Mouse (Mus musculus) CH12.LX (cell line): ENCODE data around the gene Dgkd. TPM values are rescaled to one million over a fixed set of nuclear protein-coding genes. Genes with fewer than 3 reads are reported as not detected.

Experiments
- DNase-seq: peaks from one replicate; pipeline ENCODE4 v3.0.0-alpha.2; 2013; ENCODE audit errors: extremely low read depth
- H3K27ac ChIP-seq: 2 replicates; pipeline ENCODE4 v1.5.1; 2012; ENCODE audit warnings: low read depth, mild to moderate bottlenecking, control low read depth, moderate library complexity; ENCODE audit not compliant: insufficient read depth
- H3K27me3 ChIP-seq: replicated peaks from 2 replicates; pipeline ENCODE3; 2012; ENCODE audit warnings: inconsistent platforms
- H3K36me3 ChIP-seq, 2 experiments: replicated peaks in 1 of 2; 2 replicates each; pipeline versions ENCODE3 to v1.6.1; 2012; ENCODE audit warnings: inconsistent platforms in 1 of 2, low read length in 1 of 2, mild to moderate bottlenecking in 1 of 2, mixed read lengths in 1 of 2, moderate library complexity in 1 of 2; ENCODE audit not compliant: control insufficient read depth in 1 of 2, insufficient read depth in 1 of 2
- H3K4me1 ChIP-seq, 2 experiments: 2 replicates each; pipeline ENCODE4 v1.6.1; 2012; ENCODE audit warnings: inconsistent platforms in 1 of 2, moderate library complexity in 1 of 2; ENCODE audit not compliant: insufficient read depth in 2 of 2, control insufficient read depth in 1 of 2
- H3K4me2 ChIP-seq: 2 replicates; pipeline ENCODE4 v1.6.1; 2012; ENCODE audit warnings: low read depth, mild to moderate bottlenecking, control low read depth; ENCODE audit not compliant: poor library complexity, insufficient read depth, severe bottlenecking
- H3K4me3 ChIP-seq, 3 experiments: fragments of 150-350 bp in 1 of 3; sonication (generic) in 1 of 3; replicated peaks in 1 of 3; 2 replicates each; pipeline versions ENCODE3 to v1.5.1; 2011 to 2012; ENCODE audit warnings: low read depth in 2 of 3, low read length in 2 of 3, mild to moderate bottlenecking in 2 of 3, moderate library complexity in 2 of 3, control low read depth in 1 of 3, improper control_type of control experiment in 1 of 3, inconsistent platforms in 1 of 3, mixed read lengths in 1 of 3; ENCODE audit not compliant: poor library complexity in 1 of 3
- H3K79me2 ChIP-seq: replicated peaks from 2 replicates; pipeline ENCODE4 v1.6.1; 2012; ENCODE audit warnings: mild to moderate bottlenecking, moderate library complexity; ENCODE audit not compliant: control insufficient read depth, poor library complexity, insufficient read depth, severe bottlenecking; ENCODE audit errors: extremely low read depth
- H3K9ac ChIP-seq: 2 replicates; pipeline ENCODE4 v1.6.1; 2012; ENCODE audit warnings: low read depth, mild to moderate bottlenecking, control low read depth, moderate library complexity; ENCODE audit not compliant: insufficient read depth
- H3K9me3 ChIP-seq: replicated peaks from 2 replicates; pipeline ENCODE3; 2012; ENCODE audit warnings: low read length, inconsistent platforms, mixed read lengths
- BHLHE40 ChIP-seq: IDR thresholded peaks from 2 replicates; pipeline ENCODE4 v1.6.1; 2011; ENCODE audit warnings: mild to moderate bottlenecking, low read depth, low read length, improper control_type of control experiment
- CHD1 ChIP-seq: IDR thresholded peaks from 2 replicates; pipeline ENCODE4 v1.6.1; 2012; ENCODE audit warnings: low read depth, low read length, improper control_type of control experiment, inconsistent platforms
- CHD2 ChIP-seq: IDR thresholded peaks from 2 replicates; pipeline ENCODE4 v1.6.1; 2011; ENCODE audit warnings: low read length, improper control_type of control experiment
- CTCF ChIP-seq, 2 experiments: IDR thresholded peaks in 1 of 2; conservative IDR thresholded peaks in 1 of 2; 2 replicates each; pipeline ENCODE4 v1.5.1; 2011 to 2012; ENCODE audit warnings: low read depth in 2 of 2, low read length in 2 of 2, improper control_type of control experiment in 1 of 2, inconsistent platforms in 1 of 2, mild to moderate bottlenecking in 1 of 2, moderate library complexity in 1 of 2
- E2F4 ChIP-seq: IDR thresholded peaks from 2 replicates; pipeline ENCODE4 v1.6.1; 2011; ENCODE audit warnings: low read depth, low read length, improper control_type of control experiment; ENCODE audit not compliant: insufficient replicate concordance
- ELF1 ChIP-seq: IDR thresholded peaks from 2 replicates; pipeline ENCODE4 v1.6.1; 2014; ENCODE audit warnings: low read depth, mild to moderate bottlenecking, inconsistent platforms, low read length, improper control_type of control experiment
- EP300 ChIP-seq: IDR thresholded peaks from 2 replicates; pipeline ENCODE4 v1.6.1; 2011; ENCODE audit warnings: low read length, improper control_type of control experiment
- ETS1 ChIP-seq: conservative IDR thresholded peaks from 2 replicates; pipeline ENCODE4 v1.6.1; 2012; ENCODE audit warnings: low read depth, mild to moderate bottlenecking, inconsistent platforms, low read length, improper control_type of control experiment, moderate library complexity
- GABPA ChIP-seq: IDR thresholded peaks from 2 replicates; pipeline ENCODE4 v1.6.1; 2012; ENCODE audit warnings: low read depth, low read length, improper control_type of control experiment, inconsistent platforms; ENCODE audit not compliant: insufficient replicate concordance
- IRF4 ChIP-seq: IDR thresholded peaks from 2 replicates; pipeline ENCODE4 v1.6.1; 2014; ENCODE audit warnings: low read depth, mild to moderate bottlenecking, inconsistent platforms, low read length, improper control_type of control experiment
- JUN ChIP-seq: IDR thresholded peaks from 2 replicates; pipeline ENCODE4 v1.6.1; 2011; ENCODE audit warnings: low read depth, mild to moderate bottlenecking, low read length, improper control_type of control experiment, moderate library complexity; ENCODE audit not compliant: insufficient read depth
- JUND ChIP-seq: conservative IDR thresholded peaks from 2 replicates; pipeline ENCODE4 v1.6.1; 2011; ENCODE audit warnings: low read depth, low read length, improper control_type of control experiment
- KAT2A ChIP-seq: IDR thresholded peaks from 2 replicates; pipeline ENCODE4 v1.6.1; 2012; ENCODE audit warnings: low read length, improper control_type of control experiment, inconsistent platforms; ENCODE audit not compliant: insufficient replicate concordance
- MAFK ChIP-seq: IDR thresholded peaks from 2 replicates; pipeline ENCODE4 v1.6.1; 2011; ENCODE audit warnings: low read length, improper control_type of control experiment; ENCODE audit not compliant: insufficient replicate concordance
- MAZ ChIP-seq: IDR thresholded peaks from 2 replicates; pipeline ENCODE4 v1.6.1; 2012; ENCODE audit warnings: low read depth, mild to moderate bottlenecking, inconsistent platforms, low read length, improper control_type of control experiment, moderate library complexity
- NELFE ChIP-seq: IDR thresholded peaks from 2 replicates; pipeline ENCODE4 v1.6.1; 2011; ENCODE audit warnings: low read depth, low read length, improper control_type of control experiment
- NRF1 ChIP-seq: IDR thresholded peaks from 2 replicates; pipeline ENCODE4 v1.6.1; 2014; ENCODE audit warnings: low read depth, mild to moderate bottlenecking, inconsistent platforms, low read length, improper control_type of control experiment, moderate library complexity
- PAX5 ChIP-seq: IDR thresholded peaks from 2 replicates; pipeline ENCODE4 v1.6.1; 2012; ENCODE audit warnings: low read length, inconsistent platforms, mixed read lengths
- POLR2A ChIP-seq: IDR thresholded peaks from 2 replicates; pipeline ENCODE4 v1.6.1; 2011; ENCODE audit warnings: low read depth, mild to moderate bottlenecking, improper control_type of control experiment, low read length
- POLR2AphosphoS2 ChIP-seq: IDR thresholded peaks from 2 replicates; pipeline ENCODE4 v1.6.1; 2011; ENCODE audit warnings: low read depth, low read length, improper control_type of control experiment
- RAD21 ChIP-seq: IDR thresholded peaks from 2 replicates; pipeline ENCODE4 v1.6.1; 2011; ENCODE audit warnings: low read depth, mild to moderate bottlenecking, low read length, improper control_type of control experiment, moderate library complexity
- RCOR1 ChIP-seq: conservative IDR thresholded peaks from 2 replicates; pipeline ENCODE4 v1.6.1; 2012; ENCODE audit warnings: low read depth, mild to moderate bottlenecking, inconsistent platforms, low read length, improper control_type of control experiment
- SIN3A ChIP-seq: IDR thresholded peaks from 2 replicates; pipeline ENCODE4 v1.6.1; 2012; ENCODE audit warnings: low read length, improper control_type of control experiment, inconsistent platforms
- SMC3 ChIP-seq: IDR thresholded peaks from 2 replicates; pipeline ENCODE4 v1.6.1; 2011; ENCODE audit warnings: low read depth, low read length, improper control_type of control experiment
- TBP ChIP-seq: conservative IDR thresholded peaks from 2 replicates; pipeline ENCODE4 v1.6.1; 2011; ENCODE audit warnings: low read depth, low read length, improper control_type of control experiment
- UBTF ChIP-seq: IDR thresholded peaks from 2 replicates; pipeline ENCODE4 v1.6.1; 2012; ENCODE audit warnings: low read depth, mild to moderate bottlenecking, inconsistent platforms, low read length, improper control_type of control experiment, moderate library complexity
- USF1 ChIP-seq: IDR thresholded peaks from 2 replicates; pipeline ENCODE4 v1.6.1; 2014; ENCODE audit warnings: low read depth, mild to moderate bottlenecking, inconsistent platforms, low read length, improper control_type of control experiment
- ZC3H11A ChIP-seq: IDR thresholded peaks from 2 replicates; pipeline ENCODE4 v1.6.1; 2012; ENCODE audit warnings: low read depth, mild to moderate bottlenecking, inconsistent platforms, low read length, improper control_type of control experiment
- ZKSCAN1 ChIP-seq: IDR thresholded peaks from 2 replicates; pipeline ENCODE4 v1.6.1; 2012; ENCODE audit warnings: low read depth, inconsistent platforms, low read length, improper control_type of control experiment, borderline replicate concordance
- ZMIZ1 ChIP-seq: IDR thresholded peaks from 2 replicates; pipeline ENCODE4 v1.6.1; 2012; ENCODE audit warnings: low read depth, mild to moderate bottlenecking, inconsistent platforms, low read length, improper control_type of control experiment
- ZNF384 ChIP-seq: IDR thresholded peaks from 2 replicates; pipeline ENCODE4 v1.6.1; 2012; ENCODE audit warnings: low read depth, low read length, improper control_type of control experiment, inconsistent platforms
- dilution Hi-C: fragments of 300-500 bp; cut with MboI; formaldehyde crosslinking; loops from 2 replicates; pipeline ENCODE4 v1.14.3; 2020; ENCODE audit warnings: low sequenced_read_pairs; ENCODE audit not compliant: extremely low pct_unique_long_range_greater_than_20kb, extremely low pct_ligation_motif_present
- in situ Hi-C: fragments of 300-500 bp; cut with MboI; formaldehyde crosslinking; loops from 3 replicates; pipeline ENCODE4 v1.14.3; 2019; ENCODE audit warnings: low sequenced_read_pairs, low pct_ligation_motif_present, low pct_unique_long_range_greater_than_20kb, mixed read lengths
- polyA plus RNA-seq: library from polyadenylated mRNA; unstranded; fragments of >175 nt; gene quantifications from 2 replicates; pipeline ENCODE4 v1.2.1, GENCODE M21; 2012; ENCODE audit warnings: low read depth; ENCODE audit not compliant: insufficient read length
- total RNA-seq, 2 experiments: library from RNA; depleted of rRNA; stranded (reverse); fragments of 300-350 nt in 1 of 2; fragments of >200 nt in 1 of 2; gene quantifications; 2 replicates each; pipeline ENCODE4 v1.2.3; 2012 to 2014

Dgkd gene
- total and polyA plus RNA-seq, 3 experiments, result 57.5 to 89.9 (median 73.8) TPM

DNA sequence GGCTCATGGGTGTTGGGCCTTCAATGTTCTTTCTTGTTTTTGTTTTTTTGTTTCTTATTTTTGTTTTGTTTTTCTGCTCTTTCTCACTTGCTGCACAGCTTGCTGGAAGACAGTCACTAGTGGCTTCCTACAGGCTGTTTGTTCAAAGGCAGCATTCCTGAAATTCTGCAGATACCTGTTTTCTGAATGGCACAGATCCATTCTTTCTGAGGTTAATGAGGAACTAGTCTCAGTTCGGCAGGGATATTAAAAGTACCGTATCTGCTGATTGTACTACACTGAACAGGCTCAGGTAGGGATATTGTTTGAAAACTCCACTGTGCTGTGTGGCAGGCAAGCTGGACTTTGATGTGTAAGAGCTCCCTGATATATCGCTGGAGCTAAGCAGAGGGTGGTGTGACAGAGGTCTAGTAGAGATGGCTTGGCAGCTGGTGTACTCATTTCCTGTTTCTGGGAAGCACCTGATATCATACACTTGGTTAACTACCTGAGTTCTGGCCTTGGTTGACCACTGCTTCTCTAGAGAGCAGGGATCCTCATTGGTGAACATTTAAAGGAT is 67.0 kb downstream of the Dgkd start:
- H3K79me2 ChIP-seq, result no peaks in the 10 kb centered on the region
- H3K9me3 ChIP-seq, result no peaks in the 10 kb centered on the region
- H3K36me3 ChIP-seq, result peaks cover 78 to 100% of the 10 kb centered on the region in 2 experiments
- no peak for DNase-seq
- H3K27ac ChIP-seq, result no peak overlapping the region
- dilution Hi-C loops (no loop called here), in situ Hi-C loops (loop anchor here (10.0 kb wide), 1 partner anchor 155 kb away; no protein-coding TSS in a partner anchor)
- no peak overlapping the region for H3K9ac ChIP-seq
- H3K4me2 ChIP-seq, result no peak overlapping the region
- H3K4me3 ChIP-seq, result no peak overlapping the region
- no peak for TF ChIP-seq JUN
- TF ChIP-seq PAX5, result no peak
- TF ChIP-seq JUND, result no peak
- TF ChIP-seq ZNF384, result no peak
- TF ChIP-seq GABPA, result no peak
- TF ChIP-seq NELFE, result no peak
- no peak for TF ChIP-seq IRF4
- TF ChIP-seq SMC3, result no peak
- no peak for TF ChIP-seq CTCF (conservative IDR thresholded peaks at IDR 0.05 in 1 of 2, IDR thresholded peaks at IDR 0.05 in 1 of 2; ENCODE audit: low read depth in 2 of 2, low read length in 2 of 2)
- no peak for TF ChIP-seq MAZ
- no peak for TF ChIP-seq SIN3A
- no peak for TF ChIP-seq ZC3H11A
- no peak for TF ChIP-seq BHLHE40
- no peak for TF ChIP-seq ETS1
- TF ChIP-seq TBP, result no peak
- TF ChIP-seq KAT2A, result no peak
- TF ChIP-seq EP300, result no peak
- TF ChIP-seq ZMIZ1, result no peak
- no peaks in the 10 kb centered on the region for H3K4me1 ChIP-seq
- H3K27me3 ChIP-seq, result no peaks in the 10 kb centered on the region

DNA sequence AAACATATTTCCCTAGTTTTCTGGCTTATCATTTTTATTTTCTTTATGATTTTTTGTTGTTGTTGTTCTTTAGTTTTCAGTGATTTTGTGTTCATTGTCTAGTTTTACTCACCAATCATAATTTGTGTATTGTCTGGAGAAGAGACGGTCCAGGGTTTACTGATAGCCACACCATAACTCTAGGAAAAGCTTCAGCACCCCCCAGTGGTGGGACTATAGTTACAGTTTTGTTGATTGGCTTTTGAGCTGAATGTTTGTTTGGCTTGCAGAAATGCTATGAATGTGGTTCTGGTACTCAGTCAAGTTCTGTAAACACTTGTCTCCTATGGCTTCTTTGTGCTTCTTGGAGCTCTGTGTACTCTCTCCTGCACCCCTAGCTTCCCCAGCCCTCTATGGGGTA is 69.6 kb downstream of the Dgkd start:
- no peaks in the 10 kb centered on the region for H3K4me1 ChIP-seq
- in situ Hi-C loops, result loop anchor here (10.0 kb wide), 1 partner anchor 158 kb away; no protein-coding TSS in a partner anchor
- no peak overlapping the region for H3K4me2 ChIP-seq
- no peak overlapping the region for H3K27ac ChIP-seq
- no peaks in the 10 kb centered on the region for H3K27me3 ChIP-seq
- no peak overlapping the region for H3K9ac ChIP-seq
- no peak overlapping the region for H3K4me3 ChIP-seq
- H3K9me3 ChIP-seq, result no peaks in the 10 kb centered on the region
- dilution Hi-C loops, result no loop called here
- no peaks in the 10 kb centered on the region for H3K79me2 ChIP-seq
- DNase-seq, result peak; percentile 35
- peaks cover 85 to 100% of the 10 kb centered on the region in 2 experiments for H3K36me3 ChIP-seq
- TF ChIP-seq USF1 (no peak), SMC3 (peak; percentile 62), IRF4 (no peak), RAD21 (peak; percentile 79), PAX5 (no peak), ELF1 (no peak), JUND (no peak), ETS1 (no peak), CHD1 (no peak), NRF1 (no peak), CHD2 (no peak), POLR2AphosphoS2 (no peak), RCOR1 (no peak), MAFK (no peak), BHLHE40 (no peak), ZMIZ1 (no peak), MAZ (no peak), ZKSCAN1 (no peak), ZC3H11A (0 out of 2 replicates have a peak, but pooled peaks have one; percentile 5), GABPA (no peak), EP300 (no peak), UBTF (no peak), E2F4 (no peak), KAT2A (no peak), POLR2A (no peak), SIN3A (no peak)
